Comparison of ENCODE assay signal across 8 mouse cellular contexts in genomic region chr16:55858465-55858864, GRCm38 (mm10). TPM values are rescaled to one million over a fixed set of nuclear protein-coding genes. Genes with fewer than 3 reads are reported as not detected.
DNase-seq lines count a peak whose midpoint lies in the region; ATAC-seq and TF ChIP-seq lines count a peak whose summit lies in the region.

No protein-coding gene starts in this region.

- H3K4me3 ChIP-seq in hindbrain, embryonic 10.5 days, result no peak overlapping the region
- no peak overlapping the region for H3K4me3 ChIP-seq in hindbrain, embryonic 16.5 days (ENCODE audit: low read length)
- H3K4me3 ChIP-seq in left cerebral cortex, adult 2 months, result no peak overlapping the region
- H3K4me3 ChIP-seq in midbrain, embryonic 14.5 days (replicated peaks; ENCODE audit: low read depth, low read length), result no peak overlapping the region

- ATAC-seq in hindbrain, embryonic 16.5 days, result no peak
- ATAC-seq in midbrain, embryonic 14.5 days (ENCODE audit: low FRiP score, low TSS enrichment), result peak; percentile 40; the same call in 1 of the 2 replicates

- no peak overlapping the region for H3K9ac ChIP-seq in hindbrain, embryonic 16.5 days (ENCODE audit: low read depth, low read length)
- no peak overlapping the region for H3K9ac ChIP-seq in midbrain, embryonic 14.5 days (replicated peaks; ENCODE audit: low read length)

- H3K27me3 ChIP-seq in hindbrain, embryonic 10.5 days (ENCODE audit: insufficient read depth, poor library complexity, severe bottlenecking), result no peaks in the 10 kb centered on the region
- H3K27me3 ChIP-seq in hindbrain, embryonic 16.5 days (replicated peaks; ENCODE audit: control insufficient read depth, insufficient read depth, low read length), result no peaks in the 10 kb centered on the region
- no peaks in the 10 kb centered on the region for H3K27me3 ChIP-seq in midbrain, embryonic 14.5 days (ENCODE audit: control insufficient read depth, insufficient read depth, low read length)

- intact Hi-C loops in left cerebral cortex, adult 2 months (cut with DNase I), result loop anchor here (5.0 kb wide), 1 partner anchor 326 kb away; no protein-coding TSS in a partner anchor

- WGBS in hindbrain, embryonic 10.5 days, result 62% methylated on average over 6 of the region's 6 CpGs
- 62% methylated on average over 6 of the region's 6 CpGs for WGBS in hindbrain, embryonic 16.5 days
- 67% methylated on average over 6 of the region's 6 CpGs for WGBS in midbrain, embryonic 14.5 days

- no peak overlapping the region for H3K27ac ChIP-seq in hindbrain, embryonic 10.5 days
- no peak overlapping the region for H3K27ac ChIP-seq in hindbrain, embryonic 16.5 days (ENCODE audit: low read depth, low read length)
- H3K27ac ChIP-seq in left cerebral cortex, adult 2 months, result no peak overlapping the region
- no peak overlapping the region for H3K27ac ChIP-seq in midbrain, embryonic 14.5 days (replicated peaks; ENCODE audit: low read depth, low read length)

- H3K4me1 ChIP-seq in hindbrain, embryonic 10.5 days (replicated peaks), result no peaks in the 10 kb centered on the region
- H3K4me1 ChIP-seq in hindbrain, embryonic 16.5 days (ENCODE audit: control insufficient read depth, insufficient read depth, low read depth, low read length), result no peaks in the 10 kb centered on the region
- H3K4me1 ChIP-seq in midbrain, embryonic 14.5 days (ENCODE audit: control insufficient read depth, insufficient read depth, low read length), result no peaks in the 10 kb centered on the region

- DNase-seq in hindbrain, embryonic 10.5 days (ENCODE audit: low spot score), result peak; percentile 29
- DNase-seq in adrenal gland, postnatal 14 days, result peak; percentile 80
- DNase-seq in embryo, embryonic 9.5 days (ENCODE audit: extremely low spot score), result peak; percentile 42
- DNase-seq in induced T-regulatory cell, adult 2 months (ENCODE audit: low read depth), result peak; percentile 89
- peak; percentile 70 to 71 for DNase-seq in left cerebral cortex, adult 2 months (ENCODE audit: extremely low spot score in 1 of 2, low spot score in 2 of 2)
- DNase-seq in midbrain, embryonic 14.5 days, result peak; percentile 59
- DNase-seq in spleen, postnatal 14 days (ENCODE audit: low spot score in 2 of 2), result peak; percentile 48 to 61

- no peak overlapping the region for H3K4me2 ChIP-seq in hindbrain, embryonic 16.5 days (ENCODE audit: low read length)
- no peak overlapping the region for H3K4me2 ChIP-seq in midbrain, embryonic 14.5 days (ENCODE audit: low read length)

- H3K36me3 ChIP-seq in hindbrain, embryonic 10.5 days, result peaks cover 9% of the 10 kb centered on the region; the same call in 1 of the 2 replicates
- H3K36me3 ChIP-seq in hindbrain, embryonic 16.5 days (ENCODE audit: control insufficient read depth, insufficient read depth, low read length), result peaks cover 4% of the 10 kb centered on the region
- peaks cover 3% of the 10 kb centered on the region; the same call in 1 of the 2 replicates for H3K36me3 ChIP-seq in midbrain, embryonic 14.5 days (ENCODE audit: control insufficient read depth, insufficient read depth, low read length)

- TF ChIP-seq CTCF in left cerebral cortex, adult 2 months (IDR thresholded peaks at IDR 0.05), result peak; percentile 71

- no peaks in the 10 kb centered on the region for H3K9me3 ChIP-seq in hindbrain, embryonic 10.5 days
- no peaks in the 10 kb centered on the region for H3K9me3 ChIP-seq in hindbrain, embryonic 16.5 days (ENCODE audit: control insufficient read depth, low read length)
- no peaks in the 10 kb centered on the region for H3K9me3 ChIP-seq in midbrain, embryonic 14.5 days (ENCODE audit: control insufficient read depth, low read length)

RNA-seq across cellular contexts. Expression of gene Nfkbiz, which starts 19.8 kb away (rescaled TPM):
- 1.1 and 1.4 TPM in 2 replicates for polyA plus RNA-seq in hindbrain, embryonic 10.5 days (2016; fragmentation: Nextera tagmentation; extraction: Ambion mirVana)
- 1.6 and 1.8 TPM in 2 replicates for polyA plus RNA-seq in hindbrain, embryonic 16.5 days (2015; fragmentation: Nextera tagmentation; extraction: Ambion mirVana)
- 8.6 and 9.9 TPM in 2 replicates for total RNA-seq in adrenal gland, postnatal 14 days (2021)
- total RNA-seq in left cerebral cortex, adult 2 months (2021), result 1 to 10 TPM; 4.8 to 5.3 TPM
- polyA plus RNA-seq in midbrain, embryonic 14.5 days (2014; fragmentation: Nextera tagmentation; extraction: Ambion mirVana), result 1.2 and 1.3 TPM in 2 replicates

RNA-seq across cellular contexts. Expression of gene Nxpe3, which starts 36.6 kb away (rescaled TPM):
- 0.77 TPM in 2 replicates for polyA plus RNA-seq in hindbrain, embryonic 10.5 days (2016; fragmentation: Nextera tagmentation; extraction: Ambion mirVana)
- polyA plus RNA-seq in hindbrain, embryonic 16.5 days (2015; fragmentation: Nextera tagmentation; extraction: Ambion mirVana), result 1.5 and 1.6 TPM in 2 replicates
- total RNA-seq in adrenal gland, postnatal 14 days (2021), result 1.6 and 2.6 TPM in 2 replicates
- total RNA-seq in left cerebral cortex, adult 2 months (2021), result 10 to 100 TPM in 1 of 2 experiments, 1 to 10 TPM in 1; 9.4 to 10.9 TPM
- polyA plus RNA-seq in midbrain, embryonic 14.5 days (2014; fragmentation: Nextera tagmentation; extraction: Ambion mirVana), result 1.6 and 1.7 TPM in 2 replicates

Comparison
In these comparisons a context has a peak if more than half of its experiments do, and no peak if none do; other contexts are left out.
1. DNase-seq: peak in every context shown above with its lines; median percentile 89 in induced T-regulatory cell, adult 2 months; 80 in adrenal gland, postnatal 14 days; 70 in left cerebral cortex, adult 2 months; 59 in midbrain, embryonic 14.5 days; 54 in spleen, postnatal 14 days; 42 in embryo, embryonic 9.5 days; 29 in hindbrain, embryonic 10.5 days.